Mouse (Mus musculus) frontal cortex, adult 2 months (tissue): ENCODE results near the gene Stard8. TPM values are rescaled to one million over a fixed set of nuclear protein-coding genes. Genes with fewer than 3 reads are reported as not detected.
A peak's percentile ranks its signal among the peaks of the same experiment; 100 is the strongest.
"Not testable (repeated sequence)": the region's sequence is repeated elsewhere in the genome, so short reads cannot be mapped to it uniquely, and the experiment has no call there.

Experiments
- DNase-seq, 2 experiments: peaks; one replicate each; pipeline ENCODE4 v3.0.0; 2022; ENCODE audit warnings: low spot score in 1 of 2; ENCODE audit errors: extremely low spot score in 1 of 2
- polyA plus RNA-seq: library from polyadenylated mRNA; depleted of rRNA; stranded (reverse); fragments of >200 nt; gene quantifications from 2 replicates; pipeline ENCODE4 v1.2.3, GENCODE M21; 2012; rRNA removed

The Stard8 gene
- 41.5 and 51.0 TPM in 2 replicates for polyA plus RNA-seq

GRCm38 (mm10) chrX:99003046-99003445 lies at the start of gene Stard8:
Stard8 (plus strand) TSS chrX:99003248.
- DNase-seq: no peak

GRCm38 (mm10) chrX:98953941-98954340 lies 49.1 kb upstream of the Stard8 start:
- DNase-seq: peak in 1 of 2 experiments; percentile 18

GRCm38 (mm10) chrX:98958287-98958686 lies 44.8 kb upstream of the Stard8 start:
- no peak for DNase-seq

- DNase-seq: no peak
These were observed 44.0 kb upstream of the Stard8 start for GRCm38 (mm10) chrX:98959050-98959449.

- no peak for DNase-seq
These were observed 39.3 kb upstream of the Stard8 start for GRCm38 (mm10) chrX:98963742-98964141.

- DNase-seq: no peak
These were observed 38.5 kb upstream of the Stard8 start for GRCm38 (mm10) chrX:98964513-98964912.

GRCm38 (mm10) chrX:98986611-98987010 lies 16.4 kb upstream of the Stard8 start:
- DNase-seq: not testable (repeated sequence)

- peak in 1 of 2 experiments; percentile 69 for DNase-seq
These were observed 13.5 kb upstream of the Stard8 start for GRCm38 (mm10) chrX:98989574-98989973.

GRCm38 (mm10) chrX:99002065-99002464 lies 983 bp upstream of the Stard8 start:
- DNase-seq: no peak

GRCm38 (mm10) chrX:99010581-99010980 lies 7.5 kb downstream of the Stard8 start:
- DNase-seq: no peak

- no peak for DNase-seq
These were observed 8.2 kb downstream of the Stard8 start for GRCm38 (mm10) chrX:99011281-99011680.

GRCm38 (mm10) chrX:99012486-99012885 lies 9.4 kb downstream of the Stard8 start:
- no peak for DNase-seq

- no peak for DNase-seq
These were observed 12.7 kb downstream of the Stard8 start for GRCm38 (mm10) chrX:99015705-99016104.

GRCm38 (mm10) chrX:99016987-99017386 lies 13.9 kb downstream of the Stard8 start:
- no peak for DNase-seq

GRCm38 (mm10) chrX:99017874-99018273 lies 14.8 kb downstream of the Stard8 start:
- peak in 1 of 2 experiments; percentile 3 for DNase-seq

GRCm38 (mm10) chrX:99019303-99019702 lies 16.3 kb downstream of the Stard8 start:
- DNase-seq: no peak

- no peak for DNase-seq
These were observed 17.2 kb downstream of the Stard8 start for GRCm38 (mm10) chrX:99020215-99020614.

- DNase-seq: no peak
These were observed 18.5 kb downstream of the Stard8 start for GRCm38 (mm10) chrX:99021593-99021992.

- DNase-seq: no peak
These were observed 20.9 kb downstream of the Stard8 start for GRCm38 (mm10) chrX:99023951-99024350.

GRCm38 (mm10) chrX:99035407-99035806 lies 32.4 kb downstream of the Stard8 start:
- no peak for DNase-seq

GRCm38 (mm10) chrX:99042451-99042951 lies 39.5 kb downstream of the Stard8 start:
- DNase-seq: peak; percentile 44 to 72

GRCm38 (mm10) chrX:99043275-99043674 lies 40.2 kb downstream of the Stard8 start:
- DNase-seq: no peak

GRCm38 (mm10) chrX:99043739-99044138 lies 40.7 kb downstream of the Stard8 start:
- peak in 1 of 2 experiments; percentile 30 for DNase-seq
